Mouse (Mus musculus) ES-Bruce4 (cell line): ENCODE results near the gene Galk2.

Experiments used
- CTCF ChIP-seq: IDR thresholded peaks from one replicate; pipeline ENCODE4 v1.8.1; 2011; ENCODE audit warnings: low read depth, low read length
- POLR2A ChIP-seq: IDR thresholded peaks from one replicate; pipeline ENCODE4 v1.8.1; 2011; ENCODE audit warnings: low read length; ENCODE audit not compliant: insufficient read depth

GRCm38 (mm10) chr2:125924554-125924953, 65.6 kb downstream of the Galk2 start:
- TF ChIP-seq CTCF = no peak
- no peak for TF ChIP-seq POLR2A
